Mouse (Mus musculus) kidney, adult 8-10 months (tissue): ENCODE results near the gene Ppp4r3a.
"Not testable (repeated sequence)": the region's sequence is repeated elsewhere in the genome, so short reads cannot be mapped to it uniquely, and the experiment has no call there.

Source experiments
- DNase-seq, 2 experiments: peaks; one replicate each; pipeline ENCODE4 v3.0.0; 2022

The Ppp4r3a gene

DNA sequence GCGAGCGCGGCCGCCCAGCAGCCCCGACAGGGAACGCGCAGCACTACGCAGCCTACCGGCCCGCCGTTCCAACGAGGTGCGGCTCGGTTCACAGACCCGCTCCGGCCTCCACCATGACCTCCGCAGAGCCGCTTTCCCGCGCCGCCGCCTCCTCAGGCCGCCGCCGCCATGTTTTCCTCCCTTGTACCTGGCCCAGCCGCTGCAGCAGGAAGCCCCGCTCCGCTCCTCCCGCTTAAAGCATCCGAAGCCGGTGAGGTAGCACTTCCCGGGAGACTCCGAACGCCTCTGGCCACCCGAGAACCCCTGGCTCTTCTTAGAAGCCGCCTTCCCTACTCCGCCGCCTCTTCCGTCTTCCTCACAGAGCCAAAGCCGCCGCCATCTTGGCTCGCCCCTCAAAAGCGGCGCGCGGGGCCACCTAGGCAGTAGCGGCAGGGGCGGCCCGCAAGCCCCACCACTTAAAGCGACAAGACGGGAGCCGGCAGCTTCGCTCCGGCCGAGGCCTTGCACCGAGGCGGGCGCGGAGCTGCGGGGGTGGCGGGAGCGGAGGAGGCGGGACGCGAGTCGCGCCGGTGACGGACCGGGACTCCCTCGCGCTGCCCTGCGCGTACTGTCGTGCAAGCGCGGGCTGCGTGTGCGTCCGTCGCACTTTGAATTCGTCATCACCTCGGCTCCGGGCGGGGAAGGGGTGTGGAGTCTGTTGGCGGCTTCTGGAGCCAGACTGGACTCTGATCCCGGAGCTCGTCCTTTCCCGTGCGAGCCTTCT, at the start of gene Ppp4r3a:
Gene Ppp4r3a (minus strand): TSS at position 627 of the 763 bp plus-strand sequence.
- DNase-seq: peak; percentile 96

DNA sequence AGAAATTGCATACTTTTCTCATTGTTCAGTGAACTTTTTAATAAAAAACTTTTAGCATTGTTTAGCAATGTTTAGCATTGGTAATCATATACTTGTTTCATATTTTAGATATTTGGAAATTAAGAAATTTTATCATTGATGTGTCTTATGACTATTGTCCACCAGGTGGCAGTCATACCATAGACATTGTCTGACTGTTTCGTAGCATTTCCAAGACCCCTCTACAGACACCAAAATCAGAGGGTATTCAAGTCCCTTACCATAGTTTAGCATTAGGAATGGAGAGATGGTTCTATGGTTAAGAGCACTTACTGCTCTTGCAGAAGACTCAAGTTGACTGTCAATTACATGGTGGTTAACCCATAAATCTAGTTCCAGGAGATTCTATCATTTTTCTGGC, 39.5 kb upstream of the Ppp4r3a start:
- DNase-seq: no peak

DNA sequence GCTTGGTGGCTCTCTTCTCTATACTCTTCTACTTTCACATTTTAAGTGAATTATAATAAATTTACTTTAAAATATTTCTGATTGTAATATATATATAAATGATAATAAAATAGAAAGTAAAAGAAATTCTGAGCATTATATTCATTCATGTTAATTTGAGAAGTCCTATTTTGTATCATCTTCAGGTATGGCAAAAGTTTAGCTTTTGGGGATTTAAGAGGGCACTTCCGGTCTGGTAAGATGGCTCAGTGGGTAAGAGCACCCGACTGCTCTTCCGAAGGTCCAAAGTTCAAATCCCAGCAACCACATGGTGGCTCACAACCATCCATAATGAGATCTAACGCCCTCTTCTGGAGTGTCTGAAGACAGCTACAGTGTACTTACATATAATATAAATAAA, 38.6 kb upstream of the Ppp4r3a start:
- not testable (repeated sequence) for DNase-seq

DNA sequence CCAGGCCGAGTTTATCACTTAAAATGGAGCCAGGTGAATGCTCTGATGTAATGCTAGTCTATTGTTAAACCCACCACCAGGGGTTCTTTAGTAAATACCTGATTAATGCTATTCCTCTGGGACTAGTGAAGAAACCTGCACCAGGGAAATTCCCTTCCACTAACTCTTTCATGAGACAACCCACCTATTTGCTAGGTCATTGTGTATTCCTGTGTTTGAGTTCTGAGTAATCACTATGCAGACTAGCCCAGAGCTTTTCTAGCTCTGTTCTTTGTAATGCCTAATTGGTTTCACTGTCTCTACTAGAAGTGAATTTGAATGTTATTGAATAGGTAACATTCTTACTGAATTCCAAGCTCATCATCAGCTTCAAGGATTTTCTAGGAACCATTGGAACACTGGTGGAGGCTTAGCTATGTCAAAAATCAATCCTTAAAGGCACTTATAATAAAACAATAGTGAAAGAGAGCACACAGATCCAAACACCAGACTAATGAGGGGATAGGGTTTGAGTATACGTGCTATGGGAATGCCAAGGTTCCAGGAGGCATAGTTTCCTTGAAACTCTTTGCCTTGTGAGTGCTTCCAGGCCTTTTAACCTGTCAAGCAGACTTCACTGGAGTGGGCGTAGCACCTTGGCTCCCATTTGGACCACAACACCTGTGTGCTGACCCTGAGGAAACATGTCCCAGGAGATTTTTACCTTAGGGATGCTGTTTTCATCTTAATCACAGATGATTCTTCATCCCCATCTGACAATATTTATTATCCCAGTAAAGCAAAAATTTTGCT, 26.5 kb upstream of the Ppp4r3a start:
- not testable (repeated sequence) for DNase-seq

GRCm38 (mm10) chr12:101107722-101108121, 24.2 kb upstream of the Ppp4r3a start:
- no peak for DNase-seq

- no peak for DNase-seq
Measured at GRCm38 (mm10) chr12:101105571-101105970, 22.1 kb upstream of the Ppp4r3a start.

GRCm38 (mm10) chr12:101102648-101103047, 19.1 kb upstream of the Ppp4r3a start:
- DNase-seq: peak; percentile 26 to 64

DNA sequence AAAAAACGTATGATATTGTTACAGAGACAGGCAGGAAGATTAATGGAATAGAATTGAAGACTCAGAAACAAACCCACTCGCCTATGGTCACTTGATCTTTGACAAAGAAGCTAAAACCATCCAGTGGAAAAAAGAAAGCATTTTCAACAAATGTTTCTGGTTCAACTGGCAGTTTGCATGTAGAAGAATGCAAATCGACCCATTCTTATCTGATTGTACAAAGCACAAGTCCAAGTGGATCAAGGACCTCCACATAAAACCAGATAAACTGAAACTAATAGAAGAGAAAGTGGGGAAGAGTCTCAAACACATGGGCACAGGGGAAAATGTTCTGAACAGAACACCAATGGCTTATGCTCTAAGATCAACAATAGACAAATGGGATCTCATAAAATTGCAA, 10.2 kb upstream of the Ppp4r3a start:
- DNase-seq: not testable (repeated sequence)

DNA sequence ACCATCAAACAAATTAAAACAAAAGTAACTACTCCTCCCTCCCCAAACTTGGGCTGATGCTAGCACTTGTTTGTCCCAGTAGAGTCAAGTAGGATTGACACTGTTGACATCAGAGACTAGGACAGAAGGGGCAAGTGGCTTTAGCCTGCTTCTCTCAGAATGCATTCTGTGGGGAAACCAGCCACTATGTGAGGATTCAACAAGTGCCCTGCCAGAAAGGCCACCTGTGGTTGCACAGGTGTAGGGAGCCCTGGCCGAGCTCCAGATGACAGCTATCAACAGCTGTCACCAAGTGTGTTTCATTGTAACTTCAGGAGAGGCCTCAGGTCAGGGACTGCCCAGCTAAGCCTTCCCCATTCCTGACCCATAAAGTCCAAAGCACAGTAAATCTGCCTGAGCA, 6.5 kb upstream of the Ppp4r3a start:
- DNase-seq: no peak

DNA sequence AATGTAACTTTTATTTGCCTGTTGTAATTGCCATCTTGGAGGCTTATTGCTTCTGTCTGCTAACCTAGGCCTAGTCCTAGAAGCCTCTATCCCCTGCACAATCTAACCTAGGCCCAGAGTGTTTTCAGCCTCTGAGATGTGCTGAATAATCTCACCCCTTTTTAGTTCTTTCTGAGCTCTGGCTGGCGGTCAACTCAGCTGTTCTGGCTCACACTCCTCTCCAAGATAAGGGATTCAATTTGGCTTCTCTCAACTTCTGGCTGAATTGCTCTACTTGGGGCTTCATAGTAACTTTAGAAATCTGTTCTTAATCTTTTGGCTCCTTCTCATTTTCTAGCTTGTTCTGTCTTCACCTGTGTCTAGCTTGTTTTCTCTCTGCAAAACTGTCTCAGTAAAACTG, 3.9 kb upstream of the Ppp4r3a start:
- DNase-seq: no peak

- DNase-seq: peak in 1 of 2 experiments; percentile 24
Measured at GRCm38 (mm10) chr12:101084881-101085666, 1.6 kb upstream of the Ppp4r3a start.

DNA sequence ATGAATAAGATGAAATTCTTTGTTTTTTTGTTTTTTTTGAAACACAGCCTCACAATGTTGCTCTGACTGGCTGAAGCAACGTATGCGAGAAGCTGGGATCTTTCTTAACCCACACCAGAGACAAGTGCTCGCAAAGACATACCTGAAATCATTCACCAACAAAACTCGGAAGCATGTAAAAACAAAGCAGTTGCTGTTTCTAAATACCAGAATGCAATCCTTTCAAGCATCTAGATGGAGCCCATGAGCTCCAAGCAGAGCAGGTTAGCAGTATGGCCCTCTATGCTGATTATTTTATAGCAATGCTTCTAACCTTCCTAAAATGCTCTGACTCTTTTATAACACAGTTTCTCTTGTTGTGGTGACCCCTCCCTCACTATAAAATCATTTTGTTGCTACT, 735 bp upstream of the Ppp4r3a start:
- DNase-seq: no peak

DNA sequence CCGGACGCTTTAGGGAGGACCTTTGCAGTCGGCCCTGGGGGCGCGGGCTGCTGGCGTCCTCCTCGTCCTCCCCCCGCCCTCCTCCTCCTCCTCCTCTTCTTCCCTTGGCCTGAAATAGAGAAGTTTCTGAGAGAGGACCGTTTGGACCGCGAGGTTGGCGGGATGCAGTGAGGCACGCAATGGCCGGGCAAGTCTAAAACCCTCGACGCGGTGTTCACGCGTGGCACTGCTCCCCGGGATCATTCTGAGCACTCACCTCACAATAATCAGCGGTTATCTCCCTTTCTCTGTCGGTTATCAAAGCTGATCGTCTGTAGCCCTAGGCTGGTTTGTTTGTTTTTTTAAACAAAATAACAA, 315 bp upstream of the Ppp4r3a start:
- DNase-seq: no peak

- peak; percentile 8 to 28 for DNase-seq
Measured at GRCm38 (mm10) chr12:101082296-101083075, 1.0 kb downstream of the Ppp4r3a start.

GRCm38 (mm10) chr12:101077955-101078354, 5.5 kb downstream of the Ppp4r3a start:
- no peak for DNase-seq

GRCm38 (mm10) chr12:101075433-101075832, 8.1 kb downstream of the Ppp4r3a start:
- DNase-seq: no peak

GRCm38 (mm10) chr12:101074821-101075429, 8.6 kb downstream of the Ppp4r3a start:
- DNase-seq: no peak

DNA sequence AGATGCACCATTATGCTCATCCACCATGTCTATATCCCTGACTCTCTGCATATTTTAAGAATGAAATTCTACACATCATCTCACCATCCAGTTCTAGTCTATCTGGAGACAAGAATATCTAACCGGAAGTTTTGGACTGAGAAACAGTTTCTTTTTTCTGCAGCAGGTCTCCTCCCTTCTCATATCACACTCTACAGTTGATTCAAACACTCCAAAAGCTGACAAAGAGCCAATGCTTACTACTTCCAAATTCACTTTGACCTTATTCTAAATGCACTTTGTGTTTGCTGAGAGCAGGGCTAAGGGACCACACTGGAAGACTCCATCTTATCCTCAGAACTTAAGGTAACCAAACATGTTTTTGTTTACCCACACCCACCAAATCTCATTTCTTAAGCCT, 13.7 kb downstream of the Ppp4r3a start:
- DNase-seq: no peak

DNA sequence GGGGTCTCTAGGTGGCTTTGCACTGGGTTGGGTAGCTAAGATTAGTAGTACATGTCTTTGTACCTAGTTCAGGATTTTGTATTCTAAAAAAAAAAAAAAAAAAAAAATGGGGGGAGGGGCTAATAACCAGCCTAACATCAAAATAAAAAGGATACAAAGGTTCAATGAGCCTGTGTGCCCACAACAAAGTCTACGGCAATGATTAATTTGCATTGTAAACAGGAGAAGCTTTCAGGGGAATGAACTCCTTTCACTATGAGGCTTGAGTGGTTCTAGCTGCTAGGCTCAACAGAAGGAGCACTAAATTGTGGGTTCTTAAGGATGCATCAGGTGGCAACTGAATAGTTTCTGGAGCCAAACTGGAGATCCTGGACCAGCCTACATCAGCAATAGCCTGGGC, 17.2 kb downstream of the Ppp4r3a start:
- no peak for DNase-seq

DNA sequence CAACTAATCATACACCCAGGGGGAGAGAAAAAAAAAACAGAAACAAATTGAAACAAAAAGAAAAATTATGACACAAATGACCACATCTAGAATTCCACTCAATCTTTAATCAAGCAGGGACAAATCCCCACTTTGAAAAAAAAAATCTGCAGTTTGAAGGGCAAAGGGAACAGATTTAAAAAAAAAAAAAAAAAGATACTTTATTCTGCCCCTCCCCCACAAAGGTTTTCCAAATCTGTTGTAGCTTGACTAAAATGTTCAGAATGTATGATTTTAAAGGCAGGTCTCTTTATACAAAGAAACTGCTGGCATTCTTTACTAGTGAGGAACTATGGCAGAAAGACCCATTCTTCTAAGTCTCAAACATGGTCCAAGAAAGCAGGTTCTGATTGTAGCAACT, 43.5 kb downstream of the Ppp4r3a start:
- no peak for DNase-seq

GRCm38 (mm10) chr12:101028954-101029731, 54.4 kb downstream of the Ppp4r3a start, which contains the start of gene Ccdc88c:
Gene Ccdc88c (minus strand): TSS chr12:101029056.
- DNase-seq: peak; percentile 75 to 81
